Mouse (Mus musculus) gastrocnemius, postnatal 14 days (tissue): ENCODE measurements around the gene Osbpl6. TPM values are rescaled to one million over a fixed set of nuclear protein-coding genes. Genes with fewer than 3 reads are reported as not detected.

Experiments
- DNase-seq: peaks from one replicate; pipeline ENCODE4 v3.0.0; 2021; ENCODE audit warnings: mixed read lengths
- intact Hi-C: fragments of 180-260 bp; cut with DNase I; formaldehyde crosslinking; loops from one replicate; pipeline ENCODE4 v1.15.1; 2025; ENCODE audit warnings: low total_unique reads
- long read RNA-seq, 2 experiments: library from polyadenylated mRNA; stranded (forward); transcript quantifications; one replicate each; pipeline ENCODE4 v2.0.0; 2021
- total RNA-seq, 2 experiments: library from RNA; stranded (reverse); gene quantifications; 2 replicates each; pipeline ENCODE4 v1.2.3; 2021

Osbpl6 gene
- 10 to 100 TPM; 16.1 to 20.3 TPM for total RNA-seq
- long read RNA-seq, experiment 1, partial matches to known transcripts: 0 of 9 reads
- long read RNA-seq, experiment 1, other reads (novel, unspliced or antisense): 7 of 9 reads
- long read RNA-seq, experiment 2, full-length matches to known transcripts: 5 of 13 reads
- long read RNA-seq, experiment 2, partial matches to known transcripts: 0 of 13 reads
- long read RNA-seq, experiment 2, other reads (novel, unspliced or antisense): 8 of 13 reads

- intact Hi-C loops: loop anchor here (10.0 kb wide), 1 partner anchor 118 kb away; no protein-coding TSS in a partner anchor
Measured at GRCm38 (mm10) chr2:76406151-76406936, at the start of gene Osbpl6. Osbpl6 (plus strand) TSS chr2:76406508.

DNA sequence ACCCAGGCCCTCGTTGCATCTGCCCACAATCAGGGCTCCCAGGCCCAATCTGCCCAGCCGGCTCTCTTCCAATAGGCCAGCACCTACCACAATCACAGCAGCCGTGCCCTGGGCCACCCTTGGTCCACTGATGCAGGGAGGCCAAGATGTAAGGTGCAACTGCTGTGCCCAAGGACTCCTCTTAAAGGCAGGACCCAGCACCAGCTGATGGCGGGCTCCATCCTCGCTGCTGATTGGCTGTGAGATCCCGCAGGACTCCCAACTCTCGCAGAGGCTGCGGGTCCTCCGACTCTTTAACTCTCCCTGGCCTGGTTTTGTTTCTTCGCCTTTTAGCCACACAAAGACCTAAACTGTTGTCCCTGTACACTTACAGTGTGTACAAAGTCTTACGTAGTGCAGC is 46.1 kb upstream of the Osbpl6 start, which contains the start of gene Cyct:
Gene Cyct, minus strand, starts transcription at position 225 of the 400 bp plus-strand sequence.
- DNase-seq: no peak
- intact Hi-C loops: loop anchor here (10.0 kb wide), 1 partner anchor 105 kb away; no protein-coding TSS in a partner anchor

More at GRCm38 (mm10) chr2:76406151-76406936, at the start of gene Osbpl6:
- DNase-seq: peak; percentile 76

DNA sequence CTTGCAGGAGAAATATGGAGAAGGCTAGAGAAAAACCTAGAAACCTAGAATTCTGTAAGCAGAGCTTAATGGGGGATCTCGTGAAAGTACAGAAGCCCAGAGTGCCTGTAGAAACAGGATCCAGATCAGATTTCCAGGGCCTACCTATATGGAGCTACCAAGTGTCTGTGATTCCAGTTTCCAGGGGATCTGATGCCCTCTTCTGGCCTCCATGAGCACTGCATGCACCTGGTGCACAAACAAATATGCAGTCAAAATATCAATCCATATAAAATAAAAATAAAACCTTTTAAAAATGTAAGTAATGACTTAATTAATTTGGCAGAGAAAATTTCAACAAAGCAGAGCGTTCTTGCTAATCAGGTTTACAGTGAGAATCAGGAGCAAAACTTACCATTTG is 44.2 kb upstream of the Osbpl6 start:
- intact Hi-C loops: loop anchor here (10.0 kb wide), 1 partner anchor 107 kb away; no protein-coding TSS in a partner anchor
- DNase-seq: no peak

DNA sequence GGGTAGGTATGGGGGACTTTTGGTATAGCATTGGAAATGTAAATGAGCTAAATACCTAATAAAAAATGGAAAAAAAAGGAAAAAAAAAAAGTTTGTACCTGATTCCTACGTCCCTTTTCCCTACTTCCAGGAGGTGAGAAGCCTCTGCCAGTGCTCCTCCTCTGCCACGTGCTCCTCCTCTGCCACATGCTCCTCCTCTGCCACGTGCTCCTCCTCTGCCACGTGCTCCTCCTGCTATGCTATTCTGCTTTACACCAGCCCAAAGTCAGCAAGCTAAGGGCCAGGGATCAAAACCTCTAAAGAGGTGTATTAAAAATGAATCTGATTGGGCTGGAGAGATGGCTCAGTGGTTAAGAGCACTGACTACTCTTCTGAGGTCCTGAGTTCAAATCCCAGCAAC is 40.5 kb upstream of the Osbpl6 start:
- DNase-seq: no peak
- intact Hi-C loops: loop anchor here (5.0 to 10.0 kb wide), 2 partner anchors 111 to 251 kb away; no protein-coding TSS in a partner anchor

- intact Hi-C loops: loop anchor here (5.0 to 10.0 kb wide), 2 partner anchors 113 to 250 kb away; no protein-coding TSS in a partner anchor
- peak; percentile 68 for DNase-seq
Measured at GRCm38 (mm10) chr2:76367188-76367922, 39.0 kb upstream of the Osbpl6 start.

DNA sequence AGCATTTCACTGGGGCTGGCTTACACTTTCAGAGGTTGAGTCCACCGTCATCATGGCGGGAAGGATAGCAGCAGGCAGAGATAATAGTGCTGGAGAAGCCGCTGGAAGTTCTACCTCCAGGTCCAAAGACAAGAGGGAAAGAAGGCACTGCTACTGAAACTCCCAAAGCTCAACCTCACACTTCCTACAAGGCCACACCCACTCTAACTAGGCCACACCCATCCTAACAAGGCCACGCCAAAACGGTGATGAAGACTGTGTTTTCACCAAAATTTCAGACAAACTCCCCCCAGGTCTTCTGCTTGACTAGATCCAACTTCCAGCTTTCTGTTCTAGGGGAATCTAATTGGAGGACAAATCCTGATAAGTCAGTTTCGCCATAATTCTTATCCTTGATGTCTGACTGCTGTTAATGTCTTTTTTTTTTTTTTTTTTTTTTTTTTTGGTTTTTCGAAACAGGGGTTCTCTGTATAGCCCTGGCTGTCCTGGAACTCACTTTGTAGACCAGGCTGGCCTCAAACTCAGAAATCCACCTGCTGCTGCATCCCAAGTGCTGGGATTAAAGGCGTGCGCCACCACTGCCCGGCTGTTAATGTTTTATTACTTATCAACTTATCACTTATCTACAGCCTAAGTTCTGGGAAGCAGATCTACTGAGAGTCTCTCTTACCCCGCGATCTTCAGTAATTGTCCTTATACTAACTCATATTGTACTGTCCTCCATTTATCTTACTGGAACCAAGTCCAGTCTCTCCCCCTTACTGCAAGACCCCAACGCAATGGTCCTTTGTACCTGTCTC is 37.2 kb upstream of the Osbpl6 start:
- DNase-seq: no peak
- intact Hi-C loops: loop anchor here (5.0 to 10.0 kb wide), 2 partner anchors 114 to 248 kb away; no protein-coding TSS in a partner anchor

GRCm38 (mm10) chr2:76369821-76370655 is 36.3 kb upstream of the Osbpl6 start, which contains the start of gene Rbm45:
Rbm45 (plus strand) TSS chr2:76369984.
- DNase-seq: peak; percentile 87
- intact Hi-C loops: loop anchor here (5.0 to 10.0 kb wide), 2 partner anchors 115 to 247 kb away; no protein-coding TSS in a partner anchor

GRCm38 (mm10) chr2:76370656-76370922 is 35.7 kb upstream of the Osbpl6 start:
- intact Hi-C loops: no loop called here
- no peak for DNase-seq

- intact Hi-C loops: no loop called here
- DNase-seq: no peak
Measured at GRCm38 (mm10) chr2:76372244-76372643, 34.1 kb upstream of the Osbpl6 start.

- intact Hi-C loops: no loop called here
- no peak for DNase-seq
Measured at GRCm38 (mm10) chr2:76374544-76375206, 31.6 kb upstream of the Osbpl6 start.

- no peak for DNase-seq
- intact Hi-C loops: no loop called here
Measured at GRCm38 (mm10) chr2:76378646-76379045, 27.7 kb upstream of the Osbpl6 start.

GRCm38 (mm10) chr2:76386531-76386930 is 19.8 kb upstream of the Osbpl6 start:
- no peak for DNase-seq
- intact Hi-C loops: no loop called here

- DNase-seq: no peak
- intact Hi-C loops: loop anchor here (10.0 kb wide), 1 partner anchor 125 kb away; no protein-coding TSS in a partner anchor
Measured at GRCm38 (mm10) chr2:76400178-76400577, 6.1 kb upstream of the Osbpl6 start.

DNA sequence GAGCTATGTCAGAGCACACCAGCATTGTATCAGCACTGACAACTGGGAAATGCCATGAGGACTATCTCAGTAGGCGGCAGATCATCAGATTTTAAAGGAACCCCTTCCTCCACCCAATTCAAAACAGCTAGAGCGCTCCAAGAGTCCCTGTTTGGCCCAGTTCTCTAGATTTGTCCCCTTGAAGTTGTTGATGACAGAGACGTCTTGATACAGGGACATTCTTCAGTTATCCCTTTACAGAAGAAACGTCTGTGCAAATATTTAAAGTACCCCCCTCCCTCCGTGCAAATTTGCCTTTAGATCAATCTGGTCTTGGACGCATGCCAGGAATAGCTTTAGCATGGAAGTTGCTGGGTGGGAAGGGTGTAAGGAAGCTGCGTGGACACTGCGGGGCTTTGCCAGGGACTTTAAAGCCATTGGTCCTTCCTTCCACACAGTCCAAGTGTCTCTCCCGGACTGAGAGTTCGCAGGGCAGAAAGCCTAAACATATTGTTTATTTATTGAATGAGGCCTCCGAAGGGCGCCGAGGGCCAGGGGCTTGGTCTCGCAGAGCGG is 635 bp upstream of the Osbpl6 start:
- intact Hi-C loops: loop anchor here (10.0 kb wide), 1 partner anchor 119 kb away; no protein-coding TSS in a partner anchor

GRCm38 (mm10) chr2:76406937-76407441 is 681 bp downstream of the Osbpl6 start:
- intact Hi-C loops: loop anchor here (10.0 kb wide), 1 partner anchor 118 kb away; no protein-coding TSS in a partner anchor
- peak; percentile 72 for DNase-seq

More for the DNA sequence above, 635 bp upstream of the Osbpl6 start:
- DNase-seq: no peak

DNA sequence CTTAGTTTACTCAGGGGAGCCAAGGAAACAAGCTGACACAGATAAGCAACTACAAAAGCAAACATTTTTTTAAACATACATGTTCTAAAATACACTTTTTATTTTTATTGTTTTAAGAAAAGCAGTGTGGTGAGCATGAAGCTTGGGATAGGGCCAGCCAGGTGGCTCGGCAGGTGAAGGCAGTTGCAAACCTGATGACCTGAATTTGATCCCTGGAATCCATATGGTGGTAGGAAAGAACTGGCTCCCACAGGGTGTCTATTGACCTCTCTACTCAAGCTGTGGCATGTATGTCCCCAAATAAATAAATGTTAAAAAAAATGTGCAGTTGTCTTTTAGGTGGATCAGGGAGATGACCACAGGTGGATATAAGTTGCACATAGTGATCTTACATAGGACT is 3.2 kb downstream of the Osbpl6 start:
- intact Hi-C loops: loop anchor here (10.0 kb wide), 1 partner anchor 115 kb away; no protein-coding TSS in a partner anchor
- DNase-seq: no peak

GRCm38 (mm10) chr2:76409986-76410385 is 3.7 kb downstream of the Osbpl6 start:
- DNase-seq: no peak
- intact Hi-C loops: loop anchor here (10.0 kb wide), 1 partner anchor 115 kb away; no protein-coding TSS in a partner anchor
